Mouse (Mus musculus) natural killer cell, adult 2 months (primary cell): ENCODE measurements around the gene Hsbp1.
"Not testable (repeated sequence)": the region's sequence is repeated elsewhere in the genome, so short reads cannot be mapped to it uniquely, and the experiment has no call there.

Source experiments
- DNase-seq, 2 experiments: peaks; one replicate each; pipeline ENCODE4 v3.0.0; 2022; ENCODE audit warnings: low spot score in 2 of 2

Gene Hsbp1

GRCm38 (mm10) chr8:119344190-119344856 lies at the start of gene Hsbp1:
Gene Hsbp1 (plus strand): TSS chr8:119344488.
- DNase-seq = peak; percentile 94

DNA sequence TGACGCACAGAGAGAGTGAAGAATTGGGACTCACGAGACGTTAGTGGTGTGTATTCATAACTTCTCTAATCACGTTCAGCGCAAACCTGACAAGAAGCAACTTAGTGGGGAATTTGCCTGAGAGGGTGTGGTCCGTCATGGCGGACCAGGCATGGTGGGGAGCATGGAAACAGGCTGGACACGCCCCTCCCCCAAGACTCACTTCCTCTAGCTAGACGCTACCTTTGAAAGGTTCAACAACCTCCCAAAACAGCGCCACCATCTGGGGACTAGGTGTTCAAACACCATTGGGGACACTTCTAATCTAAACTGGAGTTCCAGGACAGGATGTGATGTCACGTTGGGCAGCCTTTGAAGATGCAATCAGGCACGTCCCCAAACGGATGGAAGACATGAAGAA lies 48.8 kb upstream of the Hsbp1 start:
- DNase-seq = no peak

DNA sequence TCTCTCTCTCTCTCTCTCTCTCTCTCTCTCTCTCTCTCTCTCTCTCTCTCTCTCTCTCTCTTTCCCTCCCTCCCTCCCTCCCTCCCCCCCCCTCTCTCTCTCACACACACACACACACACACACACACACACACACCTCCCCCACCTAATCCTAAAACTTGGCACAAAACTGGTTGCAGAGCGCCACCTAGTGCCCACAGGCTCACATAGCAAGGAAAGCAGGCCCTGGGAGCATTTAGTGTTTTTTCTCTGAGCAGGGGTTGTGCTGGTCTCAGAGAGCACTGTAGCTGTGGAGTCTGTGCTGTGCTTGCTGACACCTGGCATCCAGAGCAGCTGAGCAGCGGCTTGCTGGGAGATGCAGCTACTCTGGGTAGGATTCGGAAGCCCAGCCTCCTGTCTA lies 46.5 kb upstream of the Hsbp1 start:
- DNase-seq = peak in 1 of 2 experiments; percentile 4

DNA sequence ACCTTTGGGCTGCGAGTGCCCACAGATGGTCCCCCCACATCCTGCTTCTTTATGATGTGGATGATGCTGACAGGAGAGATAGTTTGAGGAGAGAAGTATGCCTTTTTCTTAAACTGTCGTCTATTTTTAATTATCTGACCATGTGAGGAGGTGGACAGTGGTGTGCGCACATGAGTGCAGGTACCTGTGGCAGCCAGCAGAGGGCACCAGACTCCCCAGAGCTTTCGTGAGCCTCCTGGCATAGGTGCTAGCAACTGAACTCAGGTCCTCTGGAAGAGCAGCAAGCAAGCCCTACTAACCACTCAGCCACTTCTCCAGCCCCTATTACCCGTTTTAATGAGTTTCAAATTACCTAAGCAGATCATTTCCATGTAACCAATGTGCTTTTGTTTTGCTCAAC lies 44.0 kb upstream of the Hsbp1 start:
- DNase-seq = no peak

DNA sequence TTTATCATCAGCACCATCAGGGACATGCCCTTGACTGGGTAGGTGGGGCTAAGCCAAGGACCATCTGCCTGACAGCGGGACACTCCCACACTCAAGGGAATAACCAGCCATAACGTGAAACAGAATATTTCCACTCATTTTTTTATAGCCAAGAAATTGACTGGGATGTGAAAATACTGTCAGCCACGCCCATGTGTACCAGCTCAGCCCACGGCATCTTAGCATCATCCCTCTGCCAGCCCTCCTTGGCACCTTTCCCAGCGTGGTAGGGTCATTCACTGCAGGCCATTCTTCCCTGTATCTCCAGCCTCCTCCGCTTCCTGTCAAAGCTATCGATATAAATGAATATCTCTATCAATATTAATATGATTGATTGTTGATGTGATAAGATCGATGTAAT lies 40.1 kb upstream of the Hsbp1 start:
- DNase-seq = no peak

- peak in 1 of 2 experiments; percentile 15 for DNase-seq
Measured at GRCm38 (mm10) chr8:119311412-119311811, 32.9 kb upstream of the Hsbp1 start.

DNA sequence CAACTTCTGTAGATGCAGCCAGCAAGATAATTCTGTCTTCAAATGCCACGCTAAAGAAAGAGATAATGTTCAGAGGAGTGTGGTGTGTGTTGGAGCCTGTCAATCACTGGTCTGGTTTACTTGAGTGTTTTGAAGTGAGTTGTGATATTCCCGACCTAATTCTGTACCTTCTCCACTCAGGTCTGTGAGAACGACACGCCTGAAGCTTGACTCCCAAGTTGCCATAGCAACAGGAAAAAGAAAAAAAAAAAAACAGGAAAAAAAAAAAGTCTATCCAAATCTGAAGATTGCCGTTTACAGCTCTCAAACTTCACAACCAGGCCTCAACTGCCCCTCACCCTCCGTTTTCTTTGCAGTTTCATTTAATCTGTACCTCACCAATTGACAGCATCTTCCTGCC lies 21.1 kb upstream of the Hsbp1 start:
- DNase-seq = no peak

GRCm38 (mm10) chr8:119339546-119339945 lies 4.7 kb upstream of the Hsbp1 start:
- DNase-seq = no peak

DNA sequence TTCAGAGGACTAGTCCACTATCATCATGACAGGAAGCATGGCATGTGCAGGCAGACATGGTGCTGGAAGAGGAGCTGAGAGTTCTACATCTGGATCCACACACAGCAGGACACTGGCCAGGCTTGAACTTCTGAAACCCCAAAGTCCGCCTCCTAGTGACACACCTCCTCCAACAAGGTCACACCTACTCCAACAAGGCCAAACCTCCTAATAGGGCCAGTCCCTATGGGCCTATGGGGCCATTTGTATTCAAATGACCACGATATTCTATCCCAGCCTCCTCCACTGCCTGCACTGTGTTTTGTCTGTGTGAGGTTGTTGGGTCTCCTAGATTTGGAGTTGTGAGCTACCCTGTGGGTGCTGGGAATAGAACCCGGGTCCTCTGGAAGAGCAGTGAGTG lies 682 bp upstream of the Hsbp1 start:
- DNase-seq = no peak

DNA sequence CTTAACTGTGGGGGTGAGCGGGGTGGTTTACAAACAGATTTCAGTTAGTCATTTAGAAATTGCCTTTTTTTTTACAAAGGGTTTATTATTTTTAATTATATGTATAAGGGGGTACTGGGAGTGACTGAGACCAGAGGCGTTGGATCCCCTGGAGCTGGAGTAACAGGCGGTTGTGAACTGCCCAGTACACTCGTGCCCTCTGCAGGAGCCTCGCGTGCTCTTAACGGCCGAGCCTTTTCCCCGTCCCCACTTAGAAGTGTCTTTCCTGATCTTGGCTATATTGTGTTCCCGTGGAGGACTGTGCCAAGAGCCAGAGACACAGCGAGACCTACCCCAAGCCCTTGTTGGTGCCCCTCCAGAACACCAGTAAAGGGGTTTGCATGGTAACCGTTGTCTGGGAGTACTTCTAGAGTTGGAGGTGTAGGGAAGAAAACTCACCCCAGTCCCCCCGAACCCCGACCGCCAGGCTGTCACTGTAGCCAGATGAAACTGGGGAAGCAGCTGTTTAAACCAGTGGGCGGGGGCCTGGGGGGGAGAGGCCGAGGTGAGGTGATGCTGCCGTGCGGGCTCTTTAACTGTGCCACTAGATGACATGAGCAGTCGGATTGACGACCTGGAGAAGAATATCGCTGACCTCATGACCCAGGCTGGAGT lies 868 bp downstream of the Hsbp1 start:
- DNase-seq = no peak

- no peak for DNase-seq
Measured at GRCm38 (mm10) chr8:119345683-119346075, 1.4 kb downstream of the Hsbp1 start.

GRCm38 (mm10) chr8:119351647-119352046 lies 7.4 kb downstream of the Hsbp1 start:
- DNase-seq = no peak

DNA sequence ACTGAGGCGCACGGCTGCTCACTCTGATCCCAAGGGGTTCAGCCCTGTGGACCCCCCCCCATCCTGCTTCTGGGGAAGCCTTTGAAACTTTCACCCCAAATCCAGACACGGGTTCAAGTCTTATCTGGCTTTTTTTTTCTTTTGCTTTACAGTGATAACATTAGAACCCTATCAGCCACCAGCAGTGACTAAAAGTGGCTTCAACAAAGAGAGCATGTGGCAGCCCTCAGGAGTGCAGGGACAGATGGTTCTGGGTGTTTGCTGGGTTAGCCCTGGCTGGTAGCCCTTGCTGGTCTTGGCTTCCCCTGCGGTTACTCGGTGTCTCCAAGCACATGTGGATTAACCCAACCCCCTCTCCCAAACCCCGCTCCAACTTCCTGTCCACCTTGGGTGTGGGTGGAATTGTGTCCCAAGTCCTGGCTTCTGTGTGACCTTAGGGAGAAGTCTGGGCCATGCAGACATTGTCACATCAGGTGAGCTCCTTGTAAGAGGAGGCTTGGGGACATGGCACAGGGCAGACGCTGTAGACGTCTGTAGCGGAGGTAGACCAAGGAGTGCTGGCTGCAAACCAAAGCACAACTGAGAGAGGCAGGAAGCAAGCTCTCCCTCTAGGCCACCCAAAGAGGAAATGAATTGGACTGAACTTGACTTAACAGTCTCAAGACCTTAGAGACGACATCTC lies 8.8 kb downstream of the Hsbp1 start:
- no peak for DNase-seq

DNA sequence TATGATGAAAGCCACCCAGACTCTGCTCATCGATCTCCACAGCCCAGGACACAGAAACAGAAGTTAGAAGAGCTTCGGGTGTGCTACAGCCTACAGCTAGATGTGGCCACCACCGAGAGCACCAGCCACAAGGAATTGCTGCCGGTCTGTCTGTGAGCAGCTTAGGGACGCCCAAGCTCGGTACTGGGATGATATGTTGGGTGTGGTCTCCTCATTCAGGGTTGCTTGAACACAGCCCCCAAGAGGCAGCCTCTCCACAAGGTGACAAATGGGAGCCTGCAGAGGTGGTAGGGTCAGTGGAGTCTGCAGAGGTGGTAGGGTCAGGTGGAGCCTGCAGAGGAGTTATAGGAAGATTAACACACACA lies 9.4 kb downstream of the Hsbp1 start:
- no peak for DNase-seq

DNA sequence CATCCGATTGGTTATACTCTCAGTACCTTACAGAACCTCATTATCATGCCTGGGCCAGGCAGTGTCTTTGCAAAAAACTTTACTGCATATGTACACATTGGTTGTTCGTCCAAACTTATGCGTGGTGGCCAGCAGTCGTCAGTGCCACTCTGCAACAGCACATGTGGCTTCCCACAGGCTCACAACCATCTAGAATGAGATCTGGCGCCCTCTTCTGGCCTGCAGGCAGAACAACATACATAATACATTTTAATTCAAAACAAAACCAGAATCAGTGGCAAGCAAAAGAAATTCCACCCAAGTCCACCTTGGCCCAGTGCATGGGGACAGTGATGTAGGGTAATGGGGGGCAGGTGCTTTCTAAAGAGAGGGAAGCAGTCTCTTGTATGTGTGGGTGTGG lies 12.3 kb downstream of the Hsbp1 start:
- DNase-seq = not testable (repeated sequence)

- no peak for DNase-seq
Measured at GRCm38 (mm10) chr8:119358175-119358574, 13.9 kb downstream of the Hsbp1 start.

DNA sequence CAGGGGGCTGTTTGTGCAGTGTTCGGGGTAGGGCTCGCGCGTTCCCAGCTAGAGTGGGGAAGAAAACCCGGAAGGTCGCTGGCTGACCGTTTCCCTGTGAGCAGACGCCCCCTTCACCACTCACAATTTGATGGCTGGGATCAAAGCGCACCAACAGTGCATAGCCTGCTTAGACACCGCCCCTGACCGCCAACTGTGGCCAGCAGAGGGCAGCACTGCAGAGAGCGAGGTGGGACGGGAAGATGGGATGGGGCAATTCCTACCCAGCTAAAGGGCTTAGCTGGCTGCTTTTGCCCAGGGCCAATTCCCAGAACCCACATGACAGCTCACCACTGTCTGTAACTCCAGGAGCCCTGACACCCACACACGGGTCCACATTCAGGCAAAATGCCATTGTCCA lies 14.5 kb downstream of the Hsbp1 start:
- peak; percentile 16 to 30 for DNase-seq

- DNase-seq = no peak
Measured at GRCm38 (mm10) chr8:119360686-119361295, 16.5 kb downstream of the Hsbp1 start.

DNA sequence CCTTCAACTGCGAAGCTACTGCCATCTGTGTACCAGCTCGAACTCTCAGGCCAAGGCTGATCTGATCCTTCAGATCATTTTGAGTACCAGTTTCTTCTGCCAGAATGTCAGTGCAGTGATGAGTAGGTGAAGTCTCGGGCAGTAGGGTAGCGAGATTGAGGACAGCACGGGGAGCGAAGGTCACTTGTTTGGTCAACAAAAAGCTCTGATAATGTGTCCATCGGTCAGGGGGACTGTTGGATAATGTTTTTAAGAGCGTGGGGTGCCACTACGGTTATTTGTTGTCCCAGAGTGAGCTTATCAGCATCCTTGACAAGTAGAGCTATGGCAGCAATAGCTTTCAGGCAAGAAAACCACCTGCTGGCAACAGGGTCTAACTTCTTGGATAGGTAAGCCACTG lies 30.4 kb downstream of the Hsbp1 start:
- DNase-seq = not testable (repeated sequence)

GRCm38 (mm10) chr8:119378476-119378875 lies 34.2 kb downstream of the Hsbp1 start:
- DNase-seq = no peak

- peak in 1 of 2 experiments; percentile 46 for DNase-seq
Measured at GRCm38 (mm10) chr8:119380619-119381018, 36.3 kb downstream of the Hsbp1 start.

DNA sequence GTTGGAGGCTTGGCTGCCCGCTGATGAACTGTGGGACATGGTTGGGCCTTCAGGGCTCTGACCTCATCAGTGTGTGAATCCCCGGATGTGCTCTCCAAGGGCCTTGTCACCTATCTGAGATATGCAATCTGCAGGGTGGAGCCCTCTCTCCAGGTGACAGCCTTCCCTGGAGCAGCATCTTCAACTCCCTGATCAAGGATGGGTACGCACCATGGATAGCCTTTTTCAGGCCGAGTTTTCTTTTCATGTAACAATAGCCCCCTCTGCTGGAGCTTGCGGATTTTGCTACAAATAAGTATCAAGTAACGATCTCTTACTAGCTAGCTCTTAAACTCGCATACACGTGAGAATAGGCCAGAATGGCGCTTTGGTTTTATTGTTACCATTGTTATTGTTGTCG lies 40.2 kb downstream of the Hsbp1 start:
- peak; percentile 43 to 61 for DNase-seq

DNA sequence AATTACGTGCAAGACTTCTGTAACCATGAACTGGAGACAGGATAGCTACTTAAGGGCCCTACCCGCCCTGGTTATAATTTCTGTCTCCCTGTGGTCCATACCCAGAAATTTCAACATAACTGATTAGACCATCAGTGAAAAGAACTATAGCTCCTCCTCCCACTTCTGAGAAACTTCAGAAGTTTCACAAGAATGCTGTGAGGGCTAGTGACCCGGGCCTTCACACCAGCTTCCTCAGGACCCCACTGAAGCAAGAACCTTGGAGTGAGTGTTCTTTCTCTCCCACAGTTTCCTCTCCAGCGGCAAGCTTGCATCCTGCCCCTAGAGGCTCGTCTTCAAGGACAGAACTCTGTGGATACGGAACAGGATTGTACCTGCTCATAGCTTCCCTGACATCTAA lies 41.6 kb downstream of the Hsbp1 start:
- no peak for DNase-seq
